Mouse (Mus musculus): Measurements from ENCODE around the gene Mog. TPM values are rescaled to one million over a fixed set of nuclear protein-coding genes. Genes with fewer than 3 reads are reported as not detected.
"Not testable (repeated sequence)": the region's sequence is repeated elsewhere in the genome, so short reads cannot be mapped to it uniquely, and the experiment has no call there.

The Mog gene
- polyA plus RNA-seq, 1 experiment from 2014 or later = 2.2 TPM

- H3K9ac ChIP-seq (replicated peaks; ENCODE audit: low read length) = no peak overlapping the region
- no peak overlapping the region for H3K4me2 ChIP-seq (ENCODE audit: low read length)
- no peak for ATAC-seq (ENCODE audit: low FRiP score, low TSS enrichment)
- H3K27ac ChIP-seq (replicated peaks; ENCODE audit: low read depth, low read length) = no peak overlapping the region
- WGBS = 82% methylated on average over 2 of the region's 2 CpGs
- H3K27me3 ChIP-seq (ENCODE audit: control insufficient read depth, insufficient read depth, low read length) = peaks cover 2% of the 10 kb centered on the region; the same call in 1 of the 2 replicates
- H3K36me3 ChIP-seq (ENCODE audit: control insufficient read depth, insufficient read depth, low read length) = no peaks in the 10 kb centered on the region
- H3K4me1 ChIP-seq (ENCODE audit: control insufficient read depth, insufficient read depth, low read length) = no peaks in the 10 kb centered on the region
- no peaks in the 10 kb centered on the region for H3K9me3 ChIP-seq (ENCODE audit: control insufficient read depth, low read length)
- no peak for DNase-seq
- H3K4me3 ChIP-seq (replicated peaks; ENCODE audit: low read depth, low read length) = no peak overlapping the region
Observed at GRCm38 (mm10) chr17:36994528-36994927, 28.7 kb downstream of the Mog start.

DNA sequence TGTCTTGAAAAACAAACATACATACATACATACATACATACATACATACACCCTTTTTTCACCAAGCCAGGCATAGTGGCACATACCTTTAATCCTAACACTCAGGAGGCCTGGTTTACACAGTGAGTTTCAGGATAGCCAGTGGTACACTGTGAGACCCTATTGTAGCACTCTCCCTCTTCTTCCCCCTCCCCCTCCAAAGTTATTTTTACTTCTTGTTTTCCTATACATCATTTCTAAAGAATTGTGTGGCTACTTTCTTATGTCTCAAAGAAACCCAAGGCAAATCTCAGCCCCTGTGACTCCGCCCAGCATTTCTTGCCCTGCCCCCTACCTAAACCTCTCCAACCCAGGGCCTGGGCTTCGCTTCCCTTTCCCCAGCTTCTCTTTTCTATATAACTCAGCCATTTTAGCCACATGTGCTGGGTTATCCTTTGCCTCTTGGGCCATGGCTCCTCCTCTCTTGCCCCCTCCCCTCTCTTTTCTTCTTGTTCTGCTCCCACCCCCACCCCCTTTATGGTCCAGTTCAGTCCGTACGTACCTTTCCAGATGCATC, 29.4 kb downstream of the Mog start:
- H3K4me3 ChIP-seq (replicated peaks; ENCODE audit: low read depth, low read length) = no peak overlapping the region
- no peak overlapping the region for H3K9ac ChIP-seq (replicated peaks; ENCODE audit: low read length)
- WGBS = 90% methylated on average over 4 of the region's 4 CpGs
- H3K4me1 ChIP-seq (ENCODE audit: control insufficient read depth, insufficient read depth, low read length) = no peaks in the 10 kb centered on the region
- no peaks in the 10 kb centered on the region for H3K9me3 ChIP-seq (ENCODE audit: control insufficient read depth, low read length)
- DNase-seq (no peak), ATAC-seq (ENCODE audit: low FRiP score, low TSS enrichment) (no peak)
- H3K36me3 ChIP-seq (ENCODE audit: control insufficient read depth, insufficient read depth, low read length) = no peaks in the 10 kb centered on the region
- H3K27me3 ChIP-seq (ENCODE audit: control insufficient read depth, insufficient read depth, low read length) = peaks cover 6% of the 10 kb centered on the region; the same call in 1 of the 2 replicates
- no peak overlapping the region for H3K4me2 ChIP-seq (ENCODE audit: low read length)
- no peak overlapping the region for H3K27ac ChIP-seq (replicated peaks; ENCODE audit: low read depth, low read length)

DNA sequence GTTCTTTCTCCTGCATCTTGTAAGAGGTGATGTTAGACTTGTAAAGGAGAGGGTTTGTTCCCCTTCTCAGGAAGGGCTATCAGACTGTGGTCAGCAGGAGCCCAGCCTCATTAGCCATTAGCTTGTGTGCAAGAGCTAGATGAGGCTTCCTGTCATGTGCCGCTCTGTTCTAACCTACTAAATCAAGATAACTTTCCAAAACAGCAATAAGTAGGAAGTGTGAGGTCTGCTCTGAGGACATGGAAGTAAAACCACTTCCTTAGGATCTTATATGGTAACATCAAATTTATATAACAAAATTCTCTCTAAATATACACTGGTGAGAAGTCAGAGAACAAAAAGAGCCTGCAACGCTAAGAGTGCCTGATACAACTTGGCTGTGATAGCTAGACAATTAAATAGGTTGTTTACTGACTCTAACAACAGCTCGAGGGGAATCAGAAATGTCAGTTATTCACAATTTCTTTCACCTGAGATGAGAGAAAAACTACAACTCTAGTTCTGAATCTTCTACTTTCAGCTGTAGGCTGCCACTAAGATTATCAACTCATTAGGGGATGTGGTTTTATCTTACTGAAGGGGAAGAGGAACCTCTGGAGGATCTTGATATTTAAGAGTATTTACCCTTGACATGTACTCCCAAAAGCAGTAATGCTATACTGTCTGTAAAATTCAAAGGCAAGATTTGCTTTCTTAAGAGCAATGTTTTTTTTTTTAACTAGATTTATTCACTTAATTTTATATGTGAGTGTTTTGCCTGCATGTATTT, 30.7 kb downstream of the Mog start:
- peaks cover 6% of the 10 kb centered on the region; the same call in 1 of the 2 replicates for H3K27me3 ChIP-seq (ENCODE audit: control insufficient read depth, insufficient read depth, low read length)
- no peak overlapping the region for H3K4me2 ChIP-seq (ENCODE audit: low read length)
- no peak overlapping the region for H3K4me3 ChIP-seq (replicated peaks; ENCODE audit: low read depth, low read length)
- H3K36me3 ChIP-seq (ENCODE audit: control insufficient read depth, insufficient read depth, low read length) = no peaks in the 10 kb centered on the region
- ATAC-seq (ENCODE audit: low FRiP score, low TSS enrichment) (no peak), DNase-seq (no peak)
- no peaks in the 10 kb centered on the region for H3K9me3 ChIP-seq (ENCODE audit: control insufficient read depth, low read length)
- H3K4me1 ChIP-seq (ENCODE audit: control insufficient read depth, insufficient read depth, low read length) = no peaks in the 10 kb centered on the region
- no peak overlapping the region for H3K9ac ChIP-seq (replicated peaks; ENCODE audit: low read length)
- WGBS = 80% methylated on average over 3 of the region's 3 CpGs
- no peak overlapping the region for H3K27ac ChIP-seq (replicated peaks; ENCODE audit: low read depth, low read length)

DNA sequence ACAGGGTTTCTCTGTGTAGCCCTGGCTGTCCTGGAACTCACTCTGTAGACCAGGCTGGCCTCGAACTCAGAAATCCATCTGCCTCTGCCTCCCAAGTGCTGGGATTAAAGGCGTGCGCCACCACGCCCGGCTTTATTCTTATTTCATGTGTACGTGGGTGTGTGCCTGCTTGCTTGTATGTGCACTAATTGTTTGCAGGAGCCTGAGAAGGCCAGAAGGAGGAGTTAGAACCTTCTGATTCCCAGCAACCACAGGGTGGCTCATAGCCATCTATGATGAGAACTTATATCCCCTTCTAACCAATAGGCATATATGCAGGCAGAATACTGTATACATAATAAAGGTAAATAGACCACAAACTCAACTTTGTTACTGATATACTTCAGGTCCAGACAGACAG, 32.6 kb downstream of the Mog start:
- H3K27me3 ChIP-seq (ENCODE audit: control insufficient read depth, insufficient read depth, low read length); H3K4me2 ChIP-seq (ENCODE audit: low read length); H3K4me1 ChIP-seq (ENCODE audit: control insufficient read depth, insufficient read depth, low read length); H3K9me3 ChIP-seq (ENCODE audit: control insufficient read depth, low read length); ATAC-seq (ENCODE audit: low FRiP score, low TSS enrichment); H3K4me3 ChIP-seq (replicated peaks; ENCODE audit: low read depth, low read length); H3K27ac ChIP-seq (replicated peaks; ENCODE audit: low read depth, low read length); H3K9ac ChIP-seq (replicated peaks; ENCODE audit: low read length); H3K36me3 ChIP-seq (ENCODE audit: control insufficient read depth, insufficient read depth, low read length); DNase-seq: not testable (repeated sequence)
- WGBS = 91% methylated on average over 6 of the region's 6 CpGs

- H3K4me3 ChIP-seq (replicated peaks; ENCODE audit: low read depth, low read length) = no peak within 1 kb of the TSS
- WGBS = 32% methylated on average over 5 of the region's 5 CpGs
- peaks cover 6% of the 10 kb centered on the region; the same call in 1 of the 2 replicates for H3K27me3 ChIP-seq (ENCODE audit: control insufficient read depth, insufficient read depth, low read length)
- ATAC-seq (ENCODE audit: low FRiP score, low TSS enrichment) = no peak
- no peak within 1 kb of the TSS for H3K27ac ChIP-seq (replicated peaks; ENCODE audit: low read depth, low read length)
- H3K4me2 ChIP-seq (ENCODE audit: low read length) = 0 out of 2 replicates have a peak within 1 kb of the TSS, but pooled peaks have one; percentile 3
- H3K9ac ChIP-seq (replicated peaks; ENCODE audit: low read length) = no peak within 1 kb of the TSS
- DNase-seq = no peak
- no peaks in the 10 kb centered on the region for H3K36me3 ChIP-seq (ENCODE audit: control insufficient read depth, insufficient read depth, low read length)
- H3K9me3 ChIP-seq (ENCODE audit: control insufficient read depth, low read length) = no peaks in the 10 kb centered on the region
- no peaks in the 10 kb centered on the region for H3K4me1 ChIP-seq (ENCODE audit: control insufficient read depth, insufficient read depth, low read length)
Observed at GRCm38 (mm10) chr17:36989437-36989836, 33.8 kb downstream of the Mog start, which contains the start of gene H2-M5. Gene H2-M5 (minus strand): TSS chr17:36989537.

GRCm38 (mm10) chr17:36988475-36988874, 34.7 kb downstream of the Mog start:
- ATAC-seq (ENCODE audit: low FRiP score, low TSS enrichment) (no peak), DNase-seq (no peak)
- 4% methylated on average over 24 of the region's 24 CpGs for WGBS
- H3K4me3 ChIP-seq (replicated peaks; ENCODE audit: low read depth, low read length) = no peak overlapping the region
- H3K27ac ChIP-seq (replicated peaks; ENCODE audit: low read depth, low read length) = no peak overlapping the region
- H3K27me3 ChIP-seq (ENCODE audit: control insufficient read depth, insufficient read depth, low read length) = peaks cover 6% of the 10 kb centered on the region; the same call in 1 of the 2 replicates
- no peaks in the 10 kb centered on the region for H3K36me3 ChIP-seq (ENCODE audit: control insufficient read depth, insufficient read depth, low read length)
- H3K9me3 ChIP-seq (ENCODE audit: control insufficient read depth, low read length) = no peaks in the 10 kb centered on the region
- no peaks in the 10 kb centered on the region for H3K4me1 ChIP-seq (ENCODE audit: control insufficient read depth, insufficient read depth, low read length)
- no peak overlapping the region for H3K9ac ChIP-seq (replicated peaks; ENCODE audit: low read length)
- H3K4me2 ChIP-seq (ENCODE audit: low read length) = 0 out of 2 replicates have a peak overlapping the region, but pooled peaks have one; percentile 3

GRCm38 (mm10) chr17:36982253-36983155, 40.7 kb downstream of the Mog start:
- H3K27ac ChIP-seq (replicated peaks; ENCODE audit: low read depth, low read length) = no peak overlapping the region
- WGBS = 35% methylated on average over 5 of the region's 5 CpGs
- H3K4me2 ChIP-seq (ENCODE audit: low read length) = no peak overlapping the region
- no peak for DNase-seq
- no peak overlapping the region for H3K4me3 ChIP-seq (replicated peaks; ENCODE audit: low read depth, low read length)
- no peak overlapping the region for H3K9ac ChIP-seq (replicated peaks; ENCODE audit: low read length)
- ATAC-seq (ENCODE audit: low FRiP score, low TSS enrichment) = no peak
- H3K9me3 ChIP-seq (ENCODE audit: control insufficient read depth, low read length) = no peaks in the 10 kb centered on the region
- H3K4me1 ChIP-seq (ENCODE audit: control insufficient read depth, insufficient read depth, low read length) = no peaks in the 10 kb centered on the region
- H3K36me3 ChIP-seq (ENCODE audit: control insufficient read depth, insufficient read depth, low read length) = no peaks in the 10 kb centered on the region
- H3K27me3 ChIP-seq (ENCODE audit: control insufficient read depth, insufficient read depth, low read length) = no peaks in the 10 kb centered on the region; the same call in 1 of the 2 replicates

DNA sequence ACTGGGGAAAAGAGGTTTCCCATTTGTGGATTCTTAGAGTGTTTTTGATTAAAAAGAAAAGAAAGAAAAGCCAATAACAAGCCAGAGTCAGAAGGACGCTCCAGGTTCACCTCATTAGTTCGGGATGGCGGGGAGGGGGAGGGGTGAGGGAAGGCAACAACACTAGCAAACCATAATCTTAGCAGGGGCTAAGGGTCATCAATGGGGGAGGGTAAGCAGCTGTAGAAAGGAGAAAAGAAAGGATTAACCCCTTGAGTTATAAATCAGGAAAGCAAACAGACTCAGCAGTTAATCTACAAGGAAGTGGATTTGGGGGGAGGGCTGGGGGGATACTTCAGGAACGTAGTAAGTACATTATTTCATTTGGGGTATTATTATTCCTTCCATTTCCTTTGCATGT, 41.4 kb downstream of the Mog start:
- Histone ChIP-seq H3K4me2 (ENCODE audit: low read length) (no peak overlapping the region), H3K4me3 (replicated peaks; ENCODE audit: low read depth, low read length) (no peak overlapping the region), H3K4me1 (ENCODE audit: control insufficient read depth, insufficient read depth, low read length) (no peaks in the 10 kb centered on the region), H3K27ac (replicated peaks; ENCODE audit: low read depth, low read length) (no peak overlapping the region), H3K9ac (replicated peaks; ENCODE audit: low read length) (no peak overlapping the region), H3K27me3 (ENCODE audit: control insufficient read depth, insufficient read depth, low read length) (no peaks in the 10 kb centered on the region), H3K36me3 (ENCODE audit: control insufficient read depth, insufficient read depth, low read length) (no peaks in the 10 kb centered on the region), H3K9me3 (ENCODE audit: control insufficient read depth, low read length) (no peaks in the 10 kb centered on the region)
- DNase-seq (no peak), ATAC-seq (ENCODE audit: low FRiP score, low TSS enrichment) (no peak)
- 3% methylated on average over 4 of the region's 4 CpGs for WGBS

Data from midbrain, embryonic 14.5 days (tissue).